Mouse (Mus musculus) erythroblast, embryonic 14.5 days (primary cell): ENCODE data around the gene Smim14.

ENCODE experiments used
- GATA1 ChIP-seq: IDR thresholded peaks from 2 replicates; pipeline ENCODE4 v1.6.1; 2012; ENCODE audit warnings: low read length, inconsistent platforms, mixed read lengths
- TAL1 ChIP-seq: IDR thresholded peaks from 3 replicates; pipeline ENCODE4 v1.6.1; 2012; ENCODE audit warnings: low read length, inconsistent platforms, mixed read lengths

- TF ChIP-seq TAL1, result no peak
- TF ChIP-seq GATA1, result no peak; the same call in 1 of the 2 replicates
Measured at GRCm38 (mm10) chr5:65415653-65416458, 121.1 kb downstream of the Smim14 start.
